Mouse (Mus musculus) CH12.LX (cell line): ENCODE data around the gene Gm49387. TPM values are rescaled to one million over a fixed set of nuclear protein-coding genes. Genes with fewer than 3 reads are reported as not detected.

Experiments used
- DNase-seq: peaks from one replicate; pipeline ENCODE4 v3.0.0-alpha.2; 2013; ENCODE audit errors: extremely low read depth
- H3K27ac ChIP-seq: 2 replicates; pipeline ENCODE4 v1.5.1; 2012; ENCODE audit warnings: low read depth, mild to moderate bottlenecking, control low read depth, moderate library complexity; ENCODE audit not compliant: insufficient read depth
- H3K27me3 ChIP-seq: replicated peaks from 2 replicates; pipeline ENCODE3; 2012; ENCODE audit warnings: inconsistent platforms
- H3K36me3 ChIP-seq, 2 experiments: replicated peaks in 1 of 2; 2 replicates each; pipeline versions ENCODE3 to v1.6.1; 2012; ENCODE audit warnings: inconsistent platforms in 1 of 2, low read length in 1 of 2, mild to moderate bottlenecking in 1 of 2, mixed read lengths in 1 of 2, moderate library complexity in 1 of 2; ENCODE audit not compliant: control insufficient read depth in 1 of 2, insufficient read depth in 1 of 2
- H3K4me1 ChIP-seq, 2 experiments: 2 replicates each; pipeline ENCODE4 v1.6.1; 2012; ENCODE audit warnings: inconsistent platforms in 1 of 2, moderate library complexity in 1 of 2; ENCODE audit not compliant: insufficient read depth in 2 of 2, control insufficient read depth in 1 of 2
- H3K4me2 ChIP-seq: 2 replicates; pipeline ENCODE4 v1.6.1; 2012; ENCODE audit warnings: low read depth, mild to moderate bottlenecking, control low read depth; ENCODE audit not compliant: poor library complexity, insufficient read depth, severe bottlenecking
- H3K4me3 ChIP-seq, 3 experiments: fragments of 150-350 bp in 1 of 3; sonication (generic) in 1 of 3; replicated peaks in 1 of 3; 2 replicates each; pipeline versions ENCODE3 to v1.5.1; 2011 to 2012; ENCODE audit warnings: low read depth in 2 of 3, low read length in 2 of 3, mild to moderate bottlenecking in 2 of 3, moderate library complexity in 2 of 3, control low read depth in 1 of 3, improper control_type of control experiment in 1 of 3, inconsistent platforms in 1 of 3, mixed read lengths in 1 of 3; ENCODE audit not compliant: poor library complexity in 1 of 3
- H3K79me2 ChIP-seq: replicated peaks from 2 replicates; pipeline ENCODE4 v1.6.1; 2012; ENCODE audit warnings: mild to moderate bottlenecking, moderate library complexity; ENCODE audit not compliant: control insufficient read depth, poor library complexity, insufficient read depth, severe bottlenecking; ENCODE audit errors: extremely low read depth
- H3K9ac ChIP-seq: 2 replicates; pipeline ENCODE4 v1.6.1; 2012; ENCODE audit warnings: low read depth, mild to moderate bottlenecking, control low read depth, moderate library complexity; ENCODE audit not compliant: insufficient read depth
- H3K9me3 ChIP-seq: replicated peaks from 2 replicates; pipeline ENCODE3; 2012; ENCODE audit warnings: low read length, inconsistent platforms, mixed read lengths
- CHD1 ChIP-seq: IDR thresholded peaks from 2 replicates; pipeline ENCODE4 v1.6.1; 2012; ENCODE audit warnings: low read depth, low read length, improper control_type of control experiment, inconsistent platforms
- JUND ChIP-seq: conservative IDR thresholded peaks from 2 replicates; pipeline ENCODE4 v1.6.1; 2011; ENCODE audit warnings: low read depth, low read length, improper control_type of control experiment
- KAT2A ChIP-seq: IDR thresholded peaks from 2 replicates; pipeline ENCODE4 v1.6.1; 2012; ENCODE audit warnings: low read length, improper control_type of control experiment, inconsistent platforms; ENCODE audit not compliant: insufficient replicate concordance
- MAX ChIP-seq: IDR thresholded peaks from 2 replicates; pipeline ENCODE4 v1.6.1; 2011; ENCODE audit warnings: low read length, improper control_type of control experiment
- MAZ ChIP-seq: IDR thresholded peaks from 2 replicates; pipeline ENCODE4 v1.6.1; 2012; ENCODE audit warnings: low read depth, mild to moderate bottlenecking, inconsistent platforms, low read length, improper control_type of control experiment, moderate library complexity
- MEF2A ChIP-seq: IDR thresholded peaks from 2 replicates; pipeline ENCODE4 v1.6.1; 2014; ENCODE audit warnings: low read depth, mild to moderate bottlenecking, inconsistent platforms, low read length, improper control_type of control experiment, borderline replicate concordance
- MYC ChIP-seq: IDR thresholded peaks from 2 replicates; pipeline ENCODE4 v1.6.1; 2011; ENCODE audit warnings: low read depth, mild to moderate bottlenecking, improper control_type of control experiment, low read length
- NELFE ChIP-seq: IDR thresholded peaks from 2 replicates; pipeline ENCODE4 v1.6.1; 2011; ENCODE audit warnings: low read depth, low read length, improper control_type of control experiment
- NRF1 ChIP-seq: IDR thresholded peaks from 2 replicates; pipeline ENCODE4 v1.6.1; 2014; ENCODE audit warnings: low read depth, mild to moderate bottlenecking, inconsistent platforms, low read length, improper control_type of control experiment, moderate library complexity
- POLR2A ChIP-seq: IDR thresholded peaks from 2 replicates; pipeline ENCODE4 v1.6.1; 2011; ENCODE audit warnings: low read depth, mild to moderate bottlenecking, improper control_type of control experiment, low read length
- POLR2AphosphoS2 ChIP-seq: IDR thresholded peaks from 2 replicates; pipeline ENCODE4 v1.6.1; 2011; ENCODE audit warnings: low read depth, low read length, improper control_type of control experiment
- RCOR1 ChIP-seq: conservative IDR thresholded peaks from 2 replicates; pipeline ENCODE4 v1.6.1; 2012; ENCODE audit warnings: low read depth, mild to moderate bottlenecking, inconsistent platforms, low read length, improper control_type of control experiment
- SIN3A ChIP-seq: IDR thresholded peaks from 2 replicates; pipeline ENCODE4 v1.6.1; 2012; ENCODE audit warnings: low read length, improper control_type of control experiment, inconsistent platforms
- TBP ChIP-seq: conservative IDR thresholded peaks from 2 replicates; pipeline ENCODE4 v1.6.1; 2011; ENCODE audit warnings: low read depth, low read length, improper control_type of control experiment
- TCF12 ChIP-seq: IDR thresholded peaks from 2 replicates; pipeline ENCODE4 v1.6.1; 2014; ENCODE audit warnings: low read depth, mild to moderate bottlenecking, inconsistent platforms, low read length, improper control_type of control experiment
- USF1 ChIP-seq: IDR thresholded peaks from 2 replicates; pipeline ENCODE4 v1.6.1; 2014; ENCODE audit warnings: low read depth, mild to moderate bottlenecking, inconsistent platforms, low read length, improper control_type of control experiment
- ZKSCAN1 ChIP-seq: IDR thresholded peaks from 2 replicates; pipeline ENCODE4 v1.6.1; 2012; ENCODE audit warnings: low read depth, inconsistent platforms, low read length, improper control_type of control experiment, borderline replicate concordance
- ZNF384 ChIP-seq: IDR thresholded peaks from 2 replicates; pipeline ENCODE4 v1.6.1; 2012; ENCODE audit warnings: low read depth, low read length, improper control_type of control experiment, inconsistent platforms
- dilution Hi-C: fragments of 300-500 bp; cut with MboI; formaldehyde crosslinking; loops from 2 replicates; pipeline ENCODE4 v1.14.3; 2020; ENCODE audit warnings: low sequenced_read_pairs; ENCODE audit not compliant: extremely low pct_unique_long_range_greater_than_20kb, extremely low pct_ligation_motif_present
- in situ Hi-C: fragments of 300-500 bp; cut with MboI; formaldehyde crosslinking; loops from 3 replicates; pipeline ENCODE4 v1.14.3; 2019; ENCODE audit warnings: low sequenced_read_pairs, low pct_ligation_motif_present, low pct_unique_long_range_greater_than_20kb, mixed read lengths
- polyA plus RNA-seq: library from polyadenylated mRNA; unstranded; fragments of >175 nt; gene quantifications from 2 replicates; pipeline ENCODE4 v1.2.1, GENCODE M21; 2012; ENCODE audit warnings: low read depth; ENCODE audit not compliant: insufficient read length
- total RNA-seq, 2 experiments: library from RNA; depleted of rRNA; stranded (reverse); fragments of 300-350 nt in 1 of 2; fragments of >200 nt in 1 of 2; gene quantifications; 2 replicates each; pipeline ENCODE4 v1.2.3; 2012 to 2014

Gm49387 gene
- total and polyA plus RNA-seq, 3 experiments: 0.71 TPM; not detected in 2

GRCm38 (mm10) chr14:31557273-31557672 is 83.4 kb downstream of the Gm49387 start:
- no peak overlapping the region for H3K4me3 ChIP-seq
- in situ Hi-C loops: no loop called here
- no peak overlapping the region for H3K9ac ChIP-seq
- dilution Hi-C loops: no loop called here
- H3K36me3 ChIP-seq: no peaks in the 10 kb centered on the region
- no peak overlapping the region for H3K27ac ChIP-seq
- peaks cover 16 to 26% of the 10 kb centered on the region in 2 experiments for H3K4me1 ChIP-seq
- no peak for DNase-seq
- TF ChIP-seq ZKSCAN1 (no peak), TBP (no peak), RCOR1 (no peak), POLR2A (no peak), MAZ (no peak), MAX (no peak), MYC (no peak), POLR2AphosphoS2 (no peak), MEF2A (no peak), JUND (no peak)
- H3K27me3 ChIP-seq: no peaks in the 10 kb centered on the region
- H3K79me2 ChIP-seq: no peaks in the 10 kb centered on the region
- H3K9me3 ChIP-seq: no peaks in the 10 kb centered on the region
- H3K4me2 ChIP-seq: no peak overlapping the region

DNA sequence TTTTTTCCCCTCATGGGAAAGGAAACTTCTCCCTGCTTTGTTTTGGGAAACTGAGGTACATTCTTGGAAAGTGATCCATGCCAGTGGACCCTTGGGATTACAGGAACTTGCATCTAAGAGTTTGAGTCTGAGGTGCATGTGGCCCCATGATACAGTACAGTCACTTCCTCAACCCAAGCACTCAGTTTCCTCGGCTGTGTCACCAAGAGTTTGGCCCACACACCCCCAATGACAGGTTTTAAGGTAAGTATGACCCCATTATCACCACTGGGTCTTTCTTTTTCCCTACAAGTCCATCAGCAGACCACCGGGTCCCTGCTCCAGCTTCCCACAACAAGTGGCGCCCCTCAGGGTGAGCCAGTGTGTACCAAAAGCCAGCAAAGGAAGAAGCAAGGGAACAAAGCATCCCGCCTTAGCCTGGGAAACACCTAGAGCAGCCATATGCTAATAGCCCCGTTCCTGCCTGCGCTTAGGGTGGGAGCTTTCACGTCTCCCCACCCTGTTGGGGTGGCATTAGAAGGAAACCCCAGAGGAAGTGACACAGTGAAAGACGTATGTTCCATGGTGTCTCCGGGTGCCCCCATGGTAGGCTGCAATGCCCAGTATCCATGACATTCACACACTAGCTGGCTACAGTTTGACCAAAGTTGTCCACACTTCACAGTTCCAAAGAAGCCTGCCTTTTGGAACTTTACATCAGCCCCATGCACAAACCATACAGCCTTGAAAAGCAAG is 84.0 kb downstream of the Gm49387 start:
- H3K36me3 ChIP-seq: no peaks in the 10 kb centered on the region
- no peak overlapping the region for H3K27ac ChIP-seq
- no peaks in the 10 kb centered on the region for H3K9me3 ChIP-seq
- no peak for TF ChIP-seq NELFE
- no peak for TF ChIP-seq CHD1
- no peak for TF ChIP-seq MAZ
- TF ChIP-seq ZNF384: no peak
- no peak for TF ChIP-seq SIN3A
- no peak for TF ChIP-seq USF1
- no peak for TF ChIP-seq NRF1
- no peak for TF ChIP-seq KAT2A
- TF ChIP-seq TCF12: no peak
- no peak for TF ChIP-seq RCOR1
- in situ Hi-C loops: no loop called here
- no peaks in the 10 kb centered on the region for H3K27me3 ChIP-seq
- H3K9ac ChIP-seq: no peak overlapping the region
- DNase-seq: no peak
- H3K4me1 ChIP-seq: peaks cover 16 to 26% of the 10 kb centered on the region in 2 experiments
- dilution Hi-C loops: no loop called here
- H3K4me2 ChIP-seq: no peak overlapping the region
- H3K79me2 ChIP-seq: no peaks in the 10 kb centered on the region
- no peak overlapping the region for H3K4me3 ChIP-seq
